In the genomic region with DNA sequence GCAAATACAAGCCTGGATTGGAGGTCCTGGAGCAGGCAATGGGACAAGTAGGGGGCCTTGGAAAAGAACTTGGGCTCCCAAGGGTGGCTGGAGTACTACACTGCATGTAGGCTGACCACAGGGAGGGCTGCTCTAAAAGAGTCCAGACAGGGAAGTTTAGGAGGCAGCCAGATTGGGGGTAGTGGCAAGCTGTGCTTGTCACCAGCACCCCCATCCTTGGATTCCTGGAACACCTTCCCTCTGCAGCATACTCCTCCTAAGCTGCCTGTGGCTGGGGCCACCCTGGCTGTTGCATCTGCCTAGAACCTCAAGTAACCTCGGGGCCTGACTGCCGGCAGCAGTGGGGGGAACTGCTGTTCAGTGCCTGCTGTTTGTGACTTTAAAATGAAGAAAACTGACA, we compare ENCODE assay signal across 9 mouse cellular contexts. TPM values are rescaled to one million over a fixed set of nuclear protein-coding genes. Genes with fewer than 3 reads are reported as not detected.
DNase-seq lines count a peak whose midpoint lies in the region; ATAC-seq and TF ChIP-seq lines count a peak whose summit lies in the region.
"Had no signal": no experiment of that assay in that cellular context is flagged by ENCODE, and none has a peak within 500 bp of the region (broad histone marks: within the 10 kb centered on the region; RNA-seq: fewer than 3 reads in every experiment).

No protein-coding gene starts in this region.

- no peak for TF ChIP-seq CTCF in hindbrain, postnatal 0 days (IDR thresholded peaks at IDR 0.05; ENCODE audit: low read depth)

- no peak overlapping the region for H3K4me3 ChIP-seq in hindbrain, embryonic 16.5 days (ENCODE audit: low read length)
- no peak overlapping the region for H3K4me3 ChIP-seq in hindbrain, postnatal 0 days (ENCODE audit: low read length)
- no peak overlapping the region for H3K4me3 ChIP-seq in forebrain, embryonic 12.5 days (replicated peaks)
- no peak overlapping the region for H3K4me3 ChIP-seq in midbrain, embryonic 15.5 days

- no peak overlapping the region for H3K9ac ChIP-seq in hindbrain, embryonic 16.5 days (ENCODE audit: low read depth, low read length)
- H3K9ac ChIP-seq in hindbrain, postnatal 0 days (replicated peaks; ENCODE audit: low read length), result no peak overlapping the region
- no peak overlapping the region for H3K9ac ChIP-seq in forebrain, embryonic 12.5 days
- no peak overlapping the region for H3K9ac ChIP-seq in midbrain, embryonic 15.5 days

- peak; percentile 11 to 23 for DNase-seq in cerebellum, postnatal 10 days
- no peak for DNase-seq in cerebellum, postnatal 36 days
- DNase-seq in hindbrain, postnatal 0 days (ENCODE audit: low spot score), result no peak
- DNase-seq in cerebellum, adult 11 months, result no peak
- no peak for DNase-seq in cerebellum, adult 11-12 months
- DNase-seq: kidney, adult 11 months had no signal

- peaks cover 20% of the 10 kb centered on the region for H3K4me1 ChIP-seq in hindbrain, embryonic 16.5 days (ENCODE audit: control insufficient read depth, insufficient read depth, low read depth, low read length)
- peaks cover 10% of the 10 kb centered on the region for H3K4me1 ChIP-seq in hindbrain, postnatal 0 days (ENCODE audit: insufficient read depth, low read length)
- peaks cover 23% of the 10 kb centered on the region for H3K4me1 ChIP-seq in forebrain, embryonic 12.5 days
- H3K4me1 ChIP-seq in midbrain, embryonic 15.5 days, result peaks cover 17% of the 10 kb centered on the region

- no peak for ATAC-seq in hindbrain, embryonic 16.5 days
- no peak for ATAC-seq in hindbrain, postnatal 0 days
- no peak for ATAC-seq in forebrain, embryonic 12.5 days (ENCODE audit: low FRiP score)
- ATAC-seq in midbrain, embryonic 15.5 days (replicated peaks), result no peak

- peak overlapping the region; percentile 64; the same call in 1 of the 2 replicates for H3K27ac ChIP-seq in hindbrain, embryonic 16.5 days (ENCODE audit: low read depth, low read length)
- H3K27ac ChIP-seq in hindbrain, postnatal 0 days, result no peak overlapping the region; the same call in 1 of the 2 replicates
- H3K27ac ChIP-seq in forebrain, embryonic 12.5 days, result peak overlapping the region; percentile 42; the same call in 1 of the 2 replicates
- peak overlapping the region; percentile 30; the same call in 1 of the 2 replicates for H3K27ac ChIP-seq in midbrain, embryonic 15.5 days

- H3K27me3 ChIP-seq in hindbrain, embryonic 16.5 days (replicated peaks; ENCODE audit: control insufficient read depth, insufficient read depth, low read length), result no peaks in the 10 kb centered on the region
- H3K27me3 ChIP-seq in hindbrain, postnatal 0 days (ENCODE audit: insufficient read depth, low read length), result no peaks in the 10 kb centered on the region
- H3K27me3 ChIP-seq in forebrain, embryonic 12.5 days, result no peaks in the 10 kb centered on the region; the same call in 1 of the 2 replicates
- H3K27me3 ChIP-seq in midbrain, embryonic 15.5 days (replicated peaks), result no peaks in the 10 kb centered on the region

- H3K36me3 ChIP-seq in hindbrain, embryonic 16.5 days (ENCODE audit: control insufficient read depth, insufficient read depth, low read length), result peaks cover 48% of the 10 kb centered on the region
- H3K36me3 ChIP-seq in hindbrain, postnatal 0 days (ENCODE audit: insufficient read depth, low read length), result peaks cover 42% of the 10 kb centered on the region; the same call in 1 of the 2 replicates
- H3K36me3 ChIP-seq in forebrain, embryonic 12.5 days (replicated peaks), result peaks cover 85% of the 10 kb centered on the region
- peaks cover 36% of the 10 kb centered on the region for H3K36me3 ChIP-seq in midbrain, embryonic 15.5 days (replicated peaks)

- H3K9me3 ChIP-seq in hindbrain, embryonic 16.5 days (ENCODE audit: control insufficient read depth, low read length), result no peaks in the 10 kb centered on the region
- no peaks in the 10 kb centered on the region for H3K9me3 ChIP-seq in hindbrain, postnatal 0 days (ENCODE audit: low read length)
- no peaks in the 10 kb centered on the region for H3K9me3 ChIP-seq in forebrain, embryonic 12.5 days
- no peaks in the 10 kb centered on the region for H3K9me3 ChIP-seq in midbrain, embryonic 15.5 days

- 55% methylated on average over 2 of the region's 2 CpGs for WGBS in hindbrain, embryonic 16.5 days
- 45% methylated on average over 2 of the region's 2 CpGs for WGBS in hindbrain, postnatal 0 days
- WGBS in forebrain, embryonic 12.5 days, result 64% methylated on average over 2 of the region's 2 CpGs
- WGBS in midbrain, embryonic 15.5 days, result 56% methylated on average over 2 of the region's 2 CpGs

- no peak overlapping the region for H3K4me2 ChIP-seq in hindbrain, embryonic 16.5 days (ENCODE audit: low read length)
- H3K4me2 ChIP-seq in hindbrain, postnatal 0 days (ENCODE audit: low read depth, low read length), result no peak overlapping the region
- H3K4me2 ChIP-seq in forebrain, embryonic 12.5 days, result no peak overlapping the region
- no peak overlapping the region for H3K4me2 ChIP-seq in midbrain, embryonic 15.5 days

RNA-seq across cellular contexts. Expression of gene Txnrd2, which starts 20.3 kb away (rescaled TPM):
- polyA plus RNA-seq in hindbrain, embryonic 16.5 days (2015; fragmentation: Nextera tagmentation; extraction: Ambion mirVana), result 37.5 and 40.6 TPM in 2 replicates
- total RNA-seq in hindbrain, postnatal 0 days (2014; rRNA removed), result 17.9 and 23.1 TPM in 2 replicates
- polyA plus RNA-seq in hindbrain, postnatal 0 days (2015; fragmentation: Nextera tagmentation; extraction: Ambion mirVana), result 37.6 and 41.8 TPM in 2 replicates
- polyA plus RNA-seq in forebrain, embryonic 12.5 days (2016; fragmentation: Nextera tagmentation; extraction: Ambion mirVana), result 23.3 and 23.7 TPM in 2 replicates
- polyA plus RNA-seq in midbrain, embryonic 15.5 days (2015; fragmentation: Nextera tagmentation; extraction: Ambion mirVana), result 34.0 and 35.5 TPM in 2 replicates

RNA-seq across cellular contexts. Expression of gene Comt, which starts 20.8 kb away (rescaled TPM):
- 119 and 123 TPM in 2 replicates for polyA plus RNA-seq in hindbrain, embryonic 16.5 days (2015; fragmentation: Nextera tagmentation; extraction: Ambion mirVana)
- 82.8 and 88.9 TPM in 2 replicates for total RNA-seq in hindbrain, postnatal 0 days (2014; rRNA removed)
- polyA plus RNA-seq in hindbrain, postnatal 0 days (2015; fragmentation: Nextera tagmentation; extraction: Ambion mirVana), result 94.3 and 102 TPM in 2 replicates
- polyA plus RNA-seq in forebrain, embryonic 12.5 days (2016; fragmentation: Nextera tagmentation; extraction: Ambion mirVana), result 53.5 and 54.2 TPM in 2 replicates
- polyA plus RNA-seq in midbrain, embryonic 15.5 days (2015; fragmentation: Nextera tagmentation; extraction: Ambion mirVana), result 104 and 107 TPM in 2 replicates

RNA-seq across cellular contexts. Expression of gene Arvcf, which starts 57.9 kb away (rescaled TPM):
- polyA plus RNA-seq in hindbrain, embryonic 16.5 days (2015; fragmentation: Nextera tagmentation; extraction: Ambion mirVana), result 68.3 and 80.3 TPM in 2 replicates
- total RNA-seq in hindbrain, postnatal 0 days (2014; rRNA removed), result 168 and 180 TPM in 2 replicates
- 46.3 and 48.9 TPM in 2 replicates for polyA plus RNA-seq in hindbrain, postnatal 0 days (2015; fragmentation: Nextera tagmentation; extraction: Ambion mirVana)
- 115 and 126 TPM in 2 replicates for polyA plus RNA-seq in forebrain, embryonic 12.5 days (2016; fragmentation: Nextera tagmentation; extraction: Ambion mirVana)
- polyA plus RNA-seq in midbrain, embryonic 15.5 days (2015; fragmentation: Nextera tagmentation; extraction: Ambion mirVana), result 94.4 and 99.5 TPM in 2 replicates

RNA-seq across cellular contexts. Expression of gene Tango2, which starts 58.0 kb away (rescaled TPM):
- 101 and 112 TPM in 2 replicates for polyA plus RNA-seq in hindbrain, embryonic 16.5 days (2015; fragmentation: Nextera tagmentation; extraction: Ambion mirVana)
- total RNA-seq in hindbrain, postnatal 0 days (2014; rRNA removed), result 43.5 and 63.3 TPM in 2 replicates
- polyA plus RNA-seq in hindbrain, postnatal 0 days (2015; fragmentation: Nextera tagmentation; extraction: Ambion mirVana), result 95.6 and 99.2 TPM in 2 replicates
- 40.7 and 41.5 TPM in 2 replicates for polyA plus RNA-seq in forebrain, embryonic 12.5 days (2016; fragmentation: Nextera tagmentation; extraction: Ambion mirVana)
- 74.3 and 83.1 TPM in 2 replicates for polyA plus RNA-seq in midbrain, embryonic 15.5 days (2015; fragmentation: Nextera tagmentation; extraction: Ambion mirVana)

Comparison
In these comparisons a context has a peak if more than half of its experiments do, and no peak if none do; other contexts are left out.
1. DNase-seq: peak in cerebellum, postnatal 10 days (2 of 2); none in cerebellum, postnatal 36 days (0 of 2), hindbrain, postnatal 0 days (single experiment), cerebellum, adult 11 months (single experiment) and cerebellum, adult 11-12 months (single experiment).